Mouse (Mus musculus) heart, postnatal 0 days (tissue): ENCODE measurements around the gene Cdkal1. TPM values are rescaled to one million over a fixed set of nuclear protein-coding genes. Genes with fewer than 3 reads are reported as not detected.
A peak's percentile ranks its signal among the peaks of the same experiment; 100 is the strongest.

Experiments
- ATAC-seq: fragments of 200-750 bp; cut with Nextera tagmentation; 2 replicates; pipeline ENCODE4 v1.8.0; 2017; ENCODE audit warnings: low read depth, moderate number of reproducible peaks, moderate library complexity; ENCODE audit not compliant: insufficient read depth
- DNase-seq: peaks from one replicate; pipeline ENCODE4 v3.0.0-alpha.2; 2016; ENCODE audit warnings: low spot score
- H3K27ac ChIP-seq: fragments of 300-500 bp; sonication (generic); 2 replicates; pipeline ENCODE4 v1.5.1; 2014; ENCODE audit warnings: low read depth, mild to moderate bottlenecking
- H3K27me3 ChIP-seq: fragments of 300-500 bp; sonication (generic); 2 replicates; pipeline ENCODE4 v1.6.1; 2014; ENCODE audit warnings: low read length, mixed read lengths; ENCODE audit not compliant: control insufficient read depth, insufficient read depth
- H3K36me3 ChIP-seq: fragments of 300-500 bp; sonication (generic); replicated peaks from 2 replicates; pipeline ENCODE4 v1.6.1; 2014; ENCODE audit warnings: low read length, mixed read lengths; ENCODE audit not compliant: control insufficient read depth, insufficient read depth
- H3K4me1 ChIP-seq: fragments of 300-500 bp; sonication (generic); 2 replicates; pipeline ENCODE4 v1.6.1; 2014; ENCODE audit warnings: antibody characterized with exemption; ENCODE audit not compliant: control insufficient read depth, insufficient read depth
- H3K4me2 ChIP-seq: fragments of 300-500 bp; sonication (generic); 2 replicates; pipeline ENCODE4 v1.6.1; 2014; ENCODE audit warnings: low read depth, mild to moderate bottlenecking, low read length, moderate library complexity
- H3K4me3 ChIP-seq: fragments of 300-500 bp; sonication (generic); 2 replicates; pipeline ENCODE4 v1.5.1; 2014; ENCODE audit warnings: low read depth, low read length
- H3K9ac ChIP-seq: fragments of 300-500 bp; sonication (generic); replicated peaks from 2 replicates; pipeline ENCODE4 v1.6.1; 2014; ENCODE audit warnings: low read depth, low read length, mixed read lengths
- H3K9me3 ChIP-seq: fragments of 300-500 bp; sonication (generic); replicated peaks from 2 replicates; pipeline ENCODE4 v1.6.1; 2016; ENCODE audit warnings: low read length; ENCODE audit not compliant: control insufficient read depth
- CTCF ChIP-seq: IDR thresholded peaks from 2 replicates; pipeline ENCODE4 v1.5.1; 2016; ENCODE audit warnings: antibody characterized with exemption, control low read depth, low read depth
- EP300 ChIP-seq: IDR thresholded peaks from 2 replicates; pipeline ENCODE4 v1.6.1; 2016; ENCODE audit warnings: antibody characterized with exemption, low read depth
- WGBS: fragments of 180-500 bp; shearing (Covaris S2); extraction: QIAGEN DNeasy Blood & Tissue Kit; methylation state at CpG from one replicate; pipeline ENCODE4 v1.1.7; 2014; 5-methylcytosine and 5-hydroxymethylcytosine counted together
- polyA plus RNA-seq: library from polyadenylated mRNA; unstranded; fragments of >200 nt; fragmentation: Nextera tagmentation; extraction: Ambion mirVana; gene quantifications from 2 replicates; pipeline ENCODE4 v1.2.1, GENCODE M21; 2015
- total RNA-seq: library from RNA; depleted of rRNA; stranded (reverse); fragments of >200 nt; gene quantifications from 2 replicates; pipeline ENCODE4 v1.2.3, GENCODE M21; 2014; ENCODE audit warnings: low replicate concordance

The Cdkal1 gene
- total and polyA plus RNA-seq, 2 experiments from 2014 or later = 9.6 to 17.6 TPM

GRCm38 (mm10) chr13:29604241-29604640 lies 251.2 kb downstream of the Cdkal1 start:
- Histone ChIP-seq H3K9me3 (no peaks in the 10 kb centered on the region), H3K36me3 (no peaks in the 10 kb centered on the region), H3K27me3 (no peaks in the 10 kb centered on the region), H3K4me2 (no peak overlapping the region), H3K9ac (no peak overlapping the region), H3K27ac (no peak overlapping the region), H3K4me3 (no peak overlapping the region), H3K4me1 (no peaks in the 10 kb centered on the region)
- DNase-seq (peak; percentile 77), ATAC-seq (peak; percentile 75)
- peak; percentile 85 for TF ChIP-seq CTCF
- TF ChIP-seq EP300 = no peak
- 23% methylated on average over 6 of the region's 7 CpGs for WGBS

GRCm38 (mm10) chr13:29603597-29603996 lies 251.9 kb downstream of the Cdkal1 start:
- no peaks in the 10 kb centered on the region for H3K4me1 ChIP-seq
- no peak overlapping the region for H3K4me2 ChIP-seq
- TF ChIP-seq EP300 (no peak), CTCF (no peak)
- H3K27ac ChIP-seq = no peak overlapping the region
- DNase-seq = no peak
- WGBS = 94% methylated on average over 6 of the region's 6 CpGs
- no peak overlapping the region for H3K4me3 ChIP-seq
- no peak for ATAC-seq
- no peaks in the 10 kb centered on the region for H3K36me3 ChIP-seq
- no peaks in the 10 kb centered on the region for H3K9me3 ChIP-seq
- H3K9ac ChIP-seq = no peak overlapping the region
- no peaks in the 10 kb centered on the region for H3K27me3 ChIP-seq

DNA sequence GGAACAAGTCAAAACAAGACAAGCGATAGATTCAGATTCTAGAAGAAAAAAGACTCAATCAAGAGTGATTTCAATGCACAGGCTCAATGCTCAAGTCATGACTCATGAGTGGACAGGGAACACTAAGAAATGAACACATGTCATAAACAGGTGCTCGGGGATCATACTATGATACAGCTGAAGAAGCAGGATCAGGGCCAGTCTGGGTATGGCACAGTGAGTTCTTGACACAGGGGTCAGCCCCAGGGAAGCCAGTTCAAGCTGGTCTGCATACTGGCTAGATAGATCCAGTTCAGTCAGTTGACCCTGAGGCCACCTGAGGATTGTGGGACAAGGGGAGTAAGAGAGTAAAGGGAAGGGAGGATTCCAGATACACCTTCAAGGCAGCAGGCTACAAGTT lies 254.4 kb downstream of the Cdkal1 start:
- H3K4me2 ChIP-seq = no peak overlapping the region
- no peak for DNase-seq
- no peaks in the 10 kb centered on the region for H3K27me3 ChIP-seq
- no peak overlapping the region for H3K9ac ChIP-seq
- H3K4me3 ChIP-seq = no peak overlapping the region
- 97% methylated on average over 2 of the region's 2 CpGs for whole genome bisulfite sequencing
- no peaks in the 10 kb centered on the region for H3K4me1 ChIP-seq
- no peak for ATAC-seq
- TF ChIP-seq EP300 (no peak), CTCF (no peak)
- no peaks in the 10 kb centered on the region for H3K9me3 ChIP-seq
- H3K27ac ChIP-seq = no peak overlapping the region
- no peaks in the 10 kb centered on the region for H3K36me3 ChIP-seq

GRCm38 (mm10) chr13:29599646-29600045 lies 255.8 kb downstream of the Cdkal1 start:
- Histone ChIP-seq H3K27me3 (no peaks in the 10 kb centered on the region), H3K36me3 (no peaks in the 10 kb centered on the region), H3K4me2 (no peak overlapping the region), H3K27ac (no peak overlapping the region), H3K4me1 (no peaks in the 10 kb centered on the region), H3K9me3 (no peaks in the 10 kb centered on the region), H3K9ac (no peak overlapping the region), H3K4me3 (no peak overlapping the region)
- ATAC-seq (no peak), DNase-seq (no peak)
- 79% methylated on average over 2 of the region's 2 CpGs for WGBS
- TF ChIP-seq EP300 = no peak
- no peak for TF ChIP-seq CTCF

- H3K4me1 ChIP-seq = no peaks in the 10 kb centered on the region
- peaks cover 6% of the 10 kb centered on the region; the same call in 1 of the 2 replicates for H3K36me3 ChIP-seq
- TF ChIP-seq EP300 = no peak
- no peak for TF ChIP-seq CTCF
- DNase-seq (no peak), ATAC-seq (no peak)
- H3K9ac ChIP-seq = no peak overlapping the region
- H3K4me3 ChIP-seq = no peak overlapping the region
- H3K27ac ChIP-seq = no peak overlapping the region
- H3K27me3 ChIP-seq = no peaks in the 10 kb centered on the region
- no peak overlapping the region for H3K4me2 ChIP-seq
- H3K9me3 ChIP-seq = peaks cover 8% of the 10 kb centered on the region
- 66% methylated on average over 3 of the region's 3 CpGs for WGBS
Measured at GRCm38 (mm10) chr13:29596735-29597134, 258.7 kb downstream of the Cdkal1 start.

GRCm38 (mm10) chr13:29593096-29593495 lies 262.4 kb downstream of the Cdkal1 start:
- ATAC-seq (no peak), DNase-seq (no peak)
- Histone ChIP-seq H3K9ac (no peak overlapping the region), H3K36me3 (peaks cover 6% of the 10 kb centered on the region; the same call in 1 of the 2 replicates), H3K9me3 (peaks cover 8% of the 10 kb centered on the region), H3K4me3 (no peak overlapping the region), H3K27me3 (no peaks in the 10 kb centered on the region), H3K4me2 (no peak overlapping the region), H3K4me1 (no peaks in the 10 kb centered on the region), H3K27ac (no peak overlapping the region)
- WGBS = 94% methylated on average over 3 of the region's 3 CpGs
- TF ChIP-seq EP300 (no peak), CTCF (no peak)
